Mouse (Mus musculus) embryonic facial prominence, embryonic 14.5 days (tissue): Measurements from ENCODE around the gene Anks1. TPM values are rescaled to one million over a fixed set of nuclear protein-coding genes. Genes with fewer than 3 reads are reported as not detected.
A peak's percentile ranks its signal among the peaks of the same experiment; 100 is the strongest.

Source experiments
- ATAC-seq: fragments of 200-750 bp; cut with Nextera tagmentation; 2 replicates; pipeline ENCODE4 v1.8.0; 2017; ENCODE audit warnings: low read depth, moderate number of reproducible peaks, moderate TSS enrichment
- DNase-seq: peaks from one replicate; pipeline ENCODE4 v3.0.0-alpha.2; 2015; ENCODE audit warnings: low spot score
- H3K27ac ChIP-seq: fragments of 300-500 bp; sonication (generic); replicated peaks from 2 replicates; pipeline ENCODE4 v1.5.1; 2014; ENCODE audit warnings: low read depth, mild to moderate bottlenecking, low read length, moderate library complexity
- H3K27me3 ChIP-seq: fragments of 300-500 bp; sonication (generic); replicated peaks from 2 replicates; pipeline ENCODE4 v1.6.1; 2014; ENCODE audit warnings: low read length; ENCODE audit not compliant: control insufficient read depth, insufficient read depth
- H3K36me3 ChIP-seq: fragments of 300-500 bp; sonication (generic); 2 replicates; pipeline ENCODE4 v1.6.1; 2014; ENCODE audit warnings: low read length, mixed read lengths; ENCODE audit not compliant: control insufficient read depth, insufficient read depth
- H3K4me1 ChIP-seq: fragments of 300-500 bp; sonication (generic); 2 replicates; pipeline ENCODE4 v1.6.1; 2014; ENCODE audit warnings: antibody characterized with exemption, low read length; ENCODE audit not compliant: control insufficient read depth, insufficient read depth
- H3K4me2 ChIP-seq: fragments of 300-500 bp; sonication (generic); 2 replicates; pipeline ENCODE4 v1.6.1; 2014; ENCODE audit warnings: low read depth, mild to moderate bottlenecking, low read length, moderate library complexity, mixed read lengths
- H3K4me3 ChIP-seq: fragments of 300-500 bp; sonication (generic); 2 replicates; pipeline ENCODE4 v1.5.1; 2014; ENCODE audit warnings: low read depth, mild to moderate bottlenecking, low read length
- H3K9ac ChIP-seq: fragments of 300-500 bp; sonication (generic); 2 replicates; pipeline ENCODE4 v1.6.1; 2014; ENCODE audit warnings: low read depth, mild to moderate bottlenecking, low read length, moderate library complexity, mixed read lengths
- H3K9me3 ChIP-seq: fragments of 300-500 bp; sonication (generic); 2 replicates; pipeline ENCODE4 v1.6.1; 2016; ENCODE audit warnings: low read length; ENCODE audit not compliant: control insufficient read depth
- WGBS: fragments of 180-500 bp; shearing (Covaris S2); extraction: QIAGEN DNeasy Blood & Tissue Kit; methylation state at CpG from one replicate; pipeline ENCODE4 v1.1.7; 2014; 5-methylcytosine and 5-hydroxymethylcytosine counted together
- polyA plus RNA-seq: library from polyadenylated mRNA; unstranded; fragments of >200 nt; fragmentation: Nextera tagmentation; extraction: Ambion mirVana; gene quantifications from 2 replicates; pipeline ENCODE4 v1.2.1, GENCODE M21; 2014

Gene Anks1
- polyA plus RNA-seq, 1 experiment from 2014 or later: 14.2 TPM

DNA sequence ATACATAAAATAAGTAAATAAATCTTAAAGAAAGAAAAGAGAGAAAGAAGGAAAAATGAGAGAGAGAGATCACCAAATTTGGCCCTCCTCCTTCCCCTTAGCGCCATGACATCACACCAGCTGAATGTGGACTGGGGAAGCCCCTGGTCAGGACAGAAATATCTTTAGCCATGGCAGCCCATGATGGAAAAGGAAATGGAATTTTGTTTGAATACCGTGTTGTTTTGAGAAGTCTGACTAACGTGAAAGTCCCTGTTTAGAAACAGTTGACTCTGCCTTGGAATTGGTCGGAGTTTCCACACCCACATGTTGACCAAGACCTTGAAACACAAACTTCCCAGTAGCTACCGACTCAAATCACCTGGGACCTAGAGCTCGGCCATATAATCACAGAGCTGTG, 195.3 kb downstream of the Anks1 start:
- ATAC-seq (no peak), DNase-seq (no peak)
- no peak overlapping the region for H3K4me2 ChIP-seq
- H3K4me1 ChIP-seq: peaks cover 10% of the 10 kb centered on the region; the same call in 1 of the 2 replicates
- H3K4me3 ChIP-seq: no peak overlapping the region
- H3K9ac ChIP-seq: no peak overlapping the region
- H3K9me3 ChIP-seq: no peaks in the 10 kb centered on the region
- H3K27ac ChIP-seq: no peak overlapping the region
- WGBS: 68% methylated on average over 6 of the region's 6 CpGs
- no peaks in the 10 kb centered on the region for H3K36me3 ChIP-seq
- no peaks in the 10 kb centered on the region for H3K27me3 ChIP-seq

DNA sequence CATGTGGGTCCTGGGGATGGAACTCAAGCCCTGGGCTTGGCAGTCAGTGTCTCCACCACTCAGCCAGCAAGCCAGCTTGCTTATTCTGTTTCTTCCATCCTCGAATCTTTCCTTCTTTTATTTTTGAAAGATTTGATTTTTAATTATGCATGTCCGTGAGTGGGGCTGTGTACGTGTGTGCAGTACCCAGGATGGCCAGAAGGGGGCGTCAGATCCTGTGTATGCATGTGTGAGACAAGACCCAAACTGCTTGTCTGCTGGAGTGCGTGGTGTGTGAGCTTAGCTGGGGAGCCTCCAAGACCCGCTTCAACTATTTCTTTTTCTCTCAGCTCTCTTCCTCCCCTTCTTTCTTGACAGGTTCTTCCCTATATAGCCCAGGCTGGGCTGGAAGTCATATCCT, 197.2 kb downstream of the Anks1 start:
- no peak for ATAC-seq
- Histone ChIP-seq H3K9ac (no peak overlapping the region), H3K4me2 (no peak overlapping the region), H3K9me3 (no peaks in the 10 kb centered on the region), H3K36me3 (no peaks in the 10 kb centered on the region), H3K4me1 (peaks cover 10% of the 10 kb centered on the region; the same call in 1 of the 2 replicates), H3K4me3 (no peak overlapping the region), H3K27ac (no peak overlapping the region), H3K27me3 (no peaks in the 10 kb centered on the region)
- WGBS: 79% methylated on average over 6 of the region's 6 CpGs
- no peak for DNase-seq

DNA sequence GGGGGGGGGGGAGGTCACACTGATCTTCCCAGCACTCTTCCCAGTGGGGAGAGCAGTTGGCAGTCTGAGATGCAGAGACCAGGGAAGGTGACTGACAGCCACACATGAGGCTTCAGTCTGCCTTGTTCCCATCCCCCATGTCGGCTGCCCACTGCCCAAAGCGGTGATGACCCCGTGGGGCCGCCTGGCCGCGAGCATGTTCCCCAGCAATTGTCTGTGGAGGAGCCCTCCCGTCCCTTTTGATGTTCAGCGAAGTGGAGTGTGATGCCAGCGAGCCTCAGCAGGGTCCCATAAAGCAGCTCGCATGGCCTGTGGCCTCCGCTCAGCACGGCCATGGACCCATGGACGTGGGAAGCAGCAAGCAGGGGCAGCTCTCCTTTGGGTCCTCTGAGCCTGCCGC, 198.2 kb downstream of the Anks1 start:
- Histone ChIP-seq H3K36me3 (no peaks in the 10 kb centered on the region), H3K27ac (no peak overlapping the region), H3K9me3 (no peaks in the 10 kb centered on the region), H3K4me3 (no peak overlapping the region), H3K4me1 (0 out of 2 replicates have a peak, but pooled peaks cover 3% of the 10 kb centered on the region), H3K4me2 (no peak overlapping the region), H3K27me3 (no peaks in the 10 kb centered on the region), H3K9ac (no peak overlapping the region)
- peak; percentile 48; the same call in 1 of the 2 replicates for ATAC-seq
- peak; percentile 42 for DNase-seq
- WGBS: 22% methylated on average over 14 of the region's 14 CpGs

DNA sequence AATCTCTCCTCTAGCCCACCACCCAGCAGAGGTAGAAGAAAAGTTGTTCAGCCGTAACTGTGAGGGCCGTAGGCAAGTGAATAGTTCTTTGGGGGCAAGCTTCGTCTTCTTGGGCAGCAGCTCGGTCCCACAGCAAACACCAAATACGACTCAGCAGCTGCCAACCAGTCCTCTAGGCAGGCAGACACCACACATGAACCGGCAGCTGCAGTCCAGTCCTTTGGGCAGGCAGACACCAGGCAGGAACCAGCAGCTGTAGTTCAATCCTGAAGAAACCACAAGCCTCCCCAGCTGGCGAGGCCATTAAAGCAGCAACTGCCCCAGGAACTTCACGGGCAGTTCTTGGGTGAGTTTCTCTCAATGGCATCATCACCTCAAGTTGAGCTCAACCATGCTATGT, 203.2 kb downstream of the Anks1 start:
- Histone ChIP-seq H3K4me1 (0 out of 2 replicates have a peak, but pooled peaks cover 5% of the 10 kb centered on the region), H3K4me2 (no peak overlapping the region), H3K27ac (no peak overlapping the region), H3K9me3 (no peaks in the 10 kb centered on the region), H3K36me3 (no peaks in the 10 kb centered on the region), H3K27me3 (no peaks in the 10 kb centered on the region), H3K9ac (no peak overlapping the region), H3K4me3 (no peak overlapping the region)
- DNase-seq (no peak), ATAC-seq (no peak)
- WGBS: 91% methylated on average over 8 of the region's 8 CpGs

Other genes starting within 250 kb of the Anks1 start
- gene Spdef, start 180.4 kb upstream of the Anks1 start, polyA plus RNA-seq: 0.26 and 1.6 TPM in 2 replicates
- gene D17Wsu92e, start 88.7 kb upstream of the Anks1 start, polyA plus RNA-seq: 18.8 and 19.0 TPM in 2 replicates
- 272 and 274 TPM in 2 replicates for gene Snrpc, start 71.2 kb upstream of the Anks1 start, polyA plus RNA-seq
- 5.9 and 6.7 TPM in 2 replicates for gene Uhrf1bp1, start 52.9 kb upstream of the Anks1 start, polyA plus RNA-seq
- gene Taf11, start 538 bp downstream of the Anks1 start, polyA plus RNA-seq: 56.6 and 57.9 TPM in 2 replicates
- gene Tcp11, start 171.3 kb downstream of the Anks1 start, polyA plus RNA-seq: 1.4 and 2.4 TPM in 2 replicates
- 8.1 and 8.8 TPM in 2 replicates for gene Scube3, start 232.8 kb downstream of the Anks1 start, polyA plus RNA-seq